Mouse (Mus musculus): ENCODE results near the gene Gch1.

DNA sequence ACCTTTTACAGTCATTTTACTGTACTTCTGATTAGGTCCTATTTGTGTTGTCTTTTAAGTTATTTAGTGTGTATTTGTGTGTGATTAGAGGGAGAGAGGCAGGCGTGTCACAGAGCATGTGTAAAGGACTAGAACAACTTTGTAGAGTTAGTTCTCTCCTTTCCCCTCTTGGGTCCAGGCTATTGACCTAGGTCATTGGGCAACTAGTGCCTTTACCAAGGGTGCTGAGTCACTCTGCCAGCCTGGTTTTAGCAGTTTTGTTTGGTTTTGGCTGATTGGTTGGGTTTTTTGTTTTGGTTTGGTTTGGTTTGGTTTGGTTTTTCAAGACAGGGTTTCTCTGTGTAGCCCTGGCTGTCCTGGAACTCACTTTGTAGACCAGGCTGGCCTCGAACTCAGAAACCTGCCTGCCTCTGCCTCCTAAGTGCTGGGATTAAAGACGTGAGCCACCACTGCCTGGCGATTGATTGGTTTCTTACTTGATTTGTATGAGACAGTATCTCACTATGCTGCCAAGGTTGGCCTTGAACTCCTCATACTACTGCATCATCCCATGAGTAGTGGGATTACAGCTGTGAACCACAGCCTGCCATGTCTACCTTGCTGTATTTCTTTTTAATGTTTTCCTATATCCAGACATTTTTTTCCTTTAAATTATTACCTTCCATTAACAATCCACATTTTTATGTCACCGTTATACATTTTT lies 16.2 kb upstream of the Gch1 start:
- no peak for TF ChIP-seq CTCF (IDR thresholded peaks at IDR 0.05; ENCODE audit: low read depth, low read length)
- TF ChIP-seq POLR2A (IDR thresholded peaks at IDR 0.05; ENCODE audit: extremely low read depth, insufficient read depth, low read length): no peak

All from liver, adult 2 months (tissue).